Mouse (Mus musculus): ENCODE measurements around the gene Dnttip1. TPM values are rescaled to one million over a fixed set of nuclear protein-coding genes. Genes with fewer than 3 reads are reported as not detected.

Gene Dnttip1
- polyA plus RNA-seq, 1 experiment from 2014 or later: 76.6 TPM

GRCm38 (mm10) chr2:164804533-164805331 is 58.9 kb downstream of the Dnttip1 start, which contains the start of the genes Acot8 and Zswim3:
Gene Acot8, minus strand, starts transcription at chr2:164804882.
Gene Zswim3, plus strand, starts transcription at chr2:164805098.
- H3K9me3 ChIP-seq: no peaks in the 10 kb centered on the region
- H3K36me3 ChIP-seq: peaks cover 43% of the 10 kb centered on the region
- DNase-seq (ENCODE audit: low spot score): peak; percentile 98
- peak within 1 kb of the TSS; percentile 94 for H3K27ac ChIP-seq
- peak within 1 kb of the TSS; percentile 89 for H3K4me3 ChIP-seq
- H3K4me1 ChIP-seq: peaks cover 22% of the 10 kb centered on the region
- under 1% methylated on average over 47 of the region's 47 CpGs for WGBS
- no peaks in the 10 kb centered on the region for H3K27me3 ChIP-seq (ENCODE audit: insufficient read depth, poor library complexity, severe bottlenecking)

GRCm38 (mm10) chr2:164805332-164805718 is 59.5 kb downstream of the Dnttip1 start:
- H3K27me3 ChIP-seq (ENCODE audit: insufficient read depth, poor library complexity, severe bottlenecking): no peaks in the 10 kb centered on the region
- H3K4me3 ChIP-seq: peak overlapping the region; percentile 89
- WGBS: 1% methylated on average over 21 of the region's 21 CpGs
- no peak for DNase-seq (ENCODE audit: low spot score)
- H3K9me3 ChIP-seq: no peaks in the 10 kb centered on the region
- H3K27ac ChIP-seq: peak overlapping the region; percentile 94
- peaks cover 22% of the 10 kb centered on the region for H3K4me1 ChIP-seq
- peaks cover 37% of the 10 kb centered on the region for H3K36me3 ChIP-seq

GRCm38 (mm10) chr2:164806614-164807013 is 60.8 kb downstream of the Dnttip1 start:
- Histone ChIP-seq H3K27me3 (ENCODE audit: insufficient read depth, poor library complexity, severe bottlenecking) (no peaks in the 10 kb centered on the region), H3K27ac (no peak overlapping the region), H3K9me3 (no peaks in the 10 kb centered on the region), H3K4me3 (no peak overlapping the region), H3K4me1 (peaks cover 22% of the 10 kb centered on the region), H3K36me3 (peaks cover 25% of the 10 kb centered on the region)
- DNase-seq (ENCODE audit: low spot score): no peak
- WGBS: 74% methylated on average over 7 of the region's 7 CpGs

- Histone ChIP-seq H3K9me3 (no peaks in the 10 kb centered on the region), H3K27me3 (ENCODE audit: insufficient read depth, poor library complexity, severe bottlenecking) (no peaks in the 10 kb centered on the region), H3K4me1 (peaks cover 21% of the 10 kb centered on the region), H3K27ac (no peak overlapping the region), H3K36me3 (peaks cover 16% of the 10 kb centered on the region), H3K4me3 (no peak overlapping the region)
- WGBS: 73% methylated on average over 2 of the region's 2 CpGs
- DNase-seq (ENCODE audit: low spot score): no peak
Measured at GRCm38 (mm10) chr2:164813557-164813956, 67.8 kb downstream of the Dnttip1 start.

DNA sequence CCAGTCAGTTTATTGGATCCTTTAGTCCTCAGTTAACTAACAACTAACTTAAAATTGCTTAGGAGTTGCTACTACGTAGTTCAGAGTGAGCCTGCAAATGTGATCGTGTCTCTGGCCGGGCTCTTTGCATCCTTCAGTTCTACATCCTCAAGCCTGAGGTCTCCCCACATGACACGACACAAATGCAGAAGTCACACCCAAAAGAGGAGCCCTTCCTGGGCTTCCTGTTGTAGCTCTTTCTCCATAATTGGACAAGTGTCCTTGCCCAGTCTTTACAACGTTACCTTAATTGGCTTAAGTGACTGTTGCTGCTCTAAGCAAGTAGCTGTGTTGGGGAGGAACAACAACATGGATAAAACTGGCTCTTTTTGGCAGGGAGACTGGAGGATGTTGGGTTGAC is 69.6 kb downstream of the Dnttip1 start:
- H3K27me3 ChIP-seq (ENCODE audit: insufficient read depth, poor library complexity, severe bottlenecking): no peaks in the 10 kb centered on the region
- H3K27ac ChIP-seq: peak overlapping the region; percentile 29; the same call in 1 of the 2 replicates
- H3K9me3 ChIP-seq: no peaks in the 10 kb centered on the region
- H3K36me3 ChIP-seq: peaks cover 16% of the 10 kb centered on the region
- H3K4me1 ChIP-seq: peaks cover 21% of the 10 kb centered on the region
- no peak for DNase-seq (ENCODE audit: low spot score)
- WGBS: 73% methylated on average over 5 of the region's 5 CpGs
- H3K4me3 ChIP-seq: no peak overlapping the region

GRCm38 (mm10) chr2:164815821-164816220 is 70.0 kb downstream of the Dnttip1 start:
- Histone ChIP-seq H3K9me3 (no peaks in the 10 kb centered on the region), H3K36me3 (peaks cover 21% of the 10 kb centered on the region), H3K4me3 (no peak overlapping the region), H3K4me1 (peaks cover 21% of the 10 kb centered on the region), H3K27me3 (ENCODE audit: insufficient read depth, poor library complexity, severe bottlenecking) (no peaks in the 10 kb centered on the region), H3K27ac (peak overlapping the region; percentile 29; the same call in 1 of the 2 replicates)
- whole genome bisulfite sequencing: 69% methylated on average over 8 of the region's 8 CpGs
- no peak for DNase-seq (ENCODE audit: low spot score)

GRCm38 (mm10) chr2:164817206-164817605 is 71.4 kb downstream of the Dnttip1 start:
- peaks cover 28% of the 10 kb centered on the region for H3K36me3 ChIP-seq
- no peaks in the 10 kb centered on the region for H3K27me3 ChIP-seq (ENCODE audit: insufficient read depth, poor library complexity, severe bottlenecking)
- H3K27ac ChIP-seq: peak overlapping the region; percentile 52
- peaks cover 22% of the 10 kb centered on the region for H3K4me1 ChIP-seq
- no peak overlapping the region for H3K4me3 ChIP-seq
- DNase-seq (ENCODE audit: low spot score): no peak
- 67% methylated on average over 6 of the region's 6 CpGs for WGBS
- no peaks in the 10 kb centered on the region for H3K9me3 ChIP-seq

DNA sequence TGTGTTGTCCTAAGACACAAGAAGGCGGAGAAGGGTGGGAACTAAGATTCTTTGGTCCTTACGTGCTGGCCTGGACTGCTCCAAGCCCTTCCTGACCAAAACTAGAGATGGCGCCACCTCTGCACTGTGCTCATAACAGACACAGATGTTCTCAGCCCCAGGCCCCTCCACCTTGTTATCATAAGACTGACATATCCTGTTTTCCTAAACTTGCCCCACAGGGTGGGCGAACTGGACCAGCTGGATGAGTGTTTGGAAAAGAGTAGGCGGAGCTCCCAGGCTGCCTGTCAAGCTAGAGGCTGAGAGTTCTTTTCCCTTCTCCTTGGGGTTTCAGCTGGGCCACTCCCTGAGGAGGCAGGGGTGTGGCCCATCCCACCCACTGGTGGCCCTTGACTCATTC is 71.9 kb downstream of the Dnttip1 start:
- peak overlapping the region; percentile 52 for H3K27ac ChIP-seq

More for the DNA sequence above, 71.9 kb downstream of the Dnttip1 start:
- peaks cover 28% of the 10 kb centered on the region for H3K36me3 ChIP-seq
- WGBS: 60% methylated on average over 5 of the region's 5 CpGs
- no peaks in the 10 kb centered on the region for H3K9me3 ChIP-seq
- H3K4me1 ChIP-seq: peaks cover 27% of the 10 kb centered on the region
- H3K27me3 ChIP-seq (ENCODE audit: insufficient read depth, poor library complexity, severe bottlenecking): no peaks in the 10 kb centered on the region
- no peak for DNase-seq (ENCODE audit: low spot score)
- no peak overlapping the region for H3K4me3 ChIP-seq

Other genes with a start within 250 kb of the Dnttip1 start
- gene Pigt, start 248.5 kb upstream of the Dnttip1 start, polyA plus RNA-seq (2016; fragmentation: Nextera tagmentation; extraction: Ambion mirVana): 51.0 and 59.1 TPM in 2 replicates
- 11.1 and 28.0 TPM in 2 replicates for gene Wfdc2, start 183.6 kb upstream of the Dnttip1 start, polyA plus RNA-seq (2016; fragmentation: Nextera tagmentation; extraction: Ambion mirVana)
- gene Spint3, start 172.5 kb upstream of the Dnttip1 start, polyA plus RNA-seq (2016; fragmentation: Nextera tagmentation; extraction: Ambion mirVana): not detected in 2 replicates
- gene Wfdc6a, start 160.5 kb upstream of the Dnttip1 start, polyA plus RNA-seq (2016; fragmentation: Nextera tagmentation; extraction: Ambion mirVana): not detected in 2 replicates
- gene Eppin, start 152.4 kb upstream of the Dnttip1 start, polyA plus RNA-seq (2016; fragmentation: Nextera tagmentation; extraction: Ambion mirVana): not detected in 2 replicates
- gene Wfdc6b, start 132.5 kb upstream of the Dnttip1 start, polyA plus RNA-seq (2016; fragmentation: Nextera tagmentation; extraction: Ambion mirVana): not detected in 2 replicates
- not detected in 2 replicates for gene Wfdc8, start 132.4 kb upstream of the Dnttip1 start, polyA plus RNA-seq (2016; fragmentation: Nextera tagmentation; extraction: Ambion mirVana)
- gene Wfdc16, start 107.2 kb upstream of the Dnttip1 start, polyA plus RNA-seq (2016; fragmentation: Nextera tagmentation; extraction: Ambion mirVana): not detected in 2 replicates
- not detected in 2 replicates for gene Wfdc10, start 89.9 kb upstream of the Dnttip1 start, polyA plus RNA-seq (2016; fragmentation: Nextera tagmentation; extraction: Ambion mirVana)
- not detected in 2 replicates for gene Wfdc9, start 89.4 kb upstream of the Dnttip1 start, polyA plus RNA-seq (2016; fragmentation: Nextera tagmentation; extraction: Ambion mirVana)
- not detected in 2 replicates for gene Wfdc11, start 71.9 kb upstream of the Dnttip1 start, polyA plus RNA-seq (2016; fragmentation: Nextera tagmentation; extraction: Ambion mirVana)
- not detected in 2 replicates for gene Wfdc13, start 60.9 kb upstream of the Dnttip1 start, polyA plus RNA-seq (2016; fragmentation: Nextera tagmentation; extraction: Ambion mirVana)
- not detected in 2 replicates for gene Spint4, start 47.5 kb upstream of the Dnttip1 start, polyA plus RNA-seq (2016; fragmentation: Nextera tagmentation; extraction: Ambion mirVana)
- gene Spint5, start 30.7 kb upstream of the Dnttip1 start, polyA plus RNA-seq (2016; fragmentation: Nextera tagmentation; extraction: Ambion mirVana): not detected in 2 replicates
- gene Wfdc3, start 52 bp upstream of the Dnttip1 start, polyA plus RNA-seq (2016; fragmentation: Nextera tagmentation; extraction: Ambion mirVana): 0.43 and 0.49 TPM in 2 replicates
- 496 and 550 TPM in 2 replicates for gene Ube2c, start 23.9 kb downstream of the Dnttip1 start, polyA plus RNA-seq (2016; fragmentation: Nextera tagmentation; extraction: Ambion mirVana)
- gene Tnnc2, start 34.0 kb downstream of the Dnttip1 start, polyA plus RNA-seq (2016; fragmentation: Nextera tagmentation; extraction: Ambion mirVana): 0.67 TPM in 1 of 2 replicates, not detected in the other
- 19.1 and 29.5 TPM in 2 replicates for gene Snx21, start 39.8 kb downstream of the Dnttip1 start, polyA plus RNA-seq (2016; fragmentation: Nextera tagmentation; extraction: Ambion mirVana)
- gene Acot8, start 58.9 kb downstream of the Dnttip1 start, polyA plus RNA-seq (2016; fragmentation: Nextera tagmentation; extraction: Ambion mirVana): 17.8 and 21.5 TPM in 2 replicates
- gene Zswim3, start 59.1 kb downstream of the Dnttip1 start, polyA plus RNA-seq (2016; fragmentation: Nextera tagmentation; extraction: Ambion mirVana): 7.7 and 9.7 TPM in 2 replicates
- 13.7 and 14.3 TPM in 2 replicates for gene Zswim1, start 76.7 kb downstream of the Dnttip1 start, polyA plus RNA-seq (2016; fragmentation: Nextera tagmentation; extraction: Ambion mirVana)
- 0.38 TPM in 1 of 2 replicates, not detected in the other for gene Spata25, start 82.6 kb downstream of the Dnttip1 start, polyA plus RNA-seq (2016; fragmentation: Nextera tagmentation; extraction: Ambion mirVana)
- 138 and 149 TPM in 2 replicates for gene Ctsa, start 86.9 kb downstream of the Dnttip1 start, polyA plus RNA-seq (2016; fragmentation: Nextera tagmentation; extraction: Ambion mirVana)
- gene Neurl2, start 87.5 kb downstream of the Dnttip1 start, polyA plus RNA-seq (2016; fragmentation: Nextera tagmentation; extraction: Ambion mirVana): 28.2 and 55.0 TPM in 2 replicates
- gene Pltp, start 111.7 kb downstream of the Dnttip1 start, polyA plus RNA-seq (2016; fragmentation: Nextera tagmentation; extraction: Ambion mirVana): 8.1 and 12.6 TPM in 2 replicates
- gene Pcif1, start 133.3 kb downstream of the Dnttip1 start, polyA plus RNA-seq (2016; fragmentation: Nextera tagmentation; extraction: Ambion mirVana): 57.9 and 61.5 TPM in 2 replicates
- 12.6 and 13.5 TPM in 2 replicates for gene Zfp335, start 165.8 kb downstream of the Dnttip1 start, polyA plus RNA-seq (2016; fragmentation: Nextera tagmentation; extraction: Ambion mirVana)
- 0.53 and 1.1 TPM in 2 replicates for gene Mmp9, start 194.8 kb downstream of the Dnttip1 start, polyA plus RNA-seq (2016; fragmentation: Nextera tagmentation; extraction: Ambion mirVana)
- 0.74 and 0.92 TPM in 2 replicates for gene Slc12a5, start 214.8 kb downstream of the Dnttip1 start, polyA plus RNA-seq (2016; fragmentation: Nextera tagmentation; extraction: Ambion mirVana)

Data from heart, embryonic 10.5 days (tissue).